In the genomic region with DNA sequence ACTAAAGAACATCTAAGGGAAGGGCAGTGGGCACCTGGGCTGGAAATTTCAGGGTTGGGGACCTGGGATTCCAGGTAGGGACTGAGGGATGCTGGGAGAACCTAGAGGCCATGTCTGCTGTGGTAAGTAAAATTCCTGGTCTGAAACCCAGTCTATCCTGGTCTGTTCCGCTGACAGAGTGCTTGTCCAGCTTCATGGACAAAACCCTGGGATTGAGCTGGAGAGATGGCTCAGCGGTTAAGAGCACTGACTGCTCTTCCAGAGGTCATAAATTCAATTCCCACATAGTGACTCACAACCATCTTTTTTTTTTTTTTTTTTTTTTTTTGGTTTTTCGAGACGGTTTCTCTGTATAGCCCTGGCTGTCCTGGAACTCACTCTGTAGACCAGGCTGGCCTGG, we compare ENCODE assay signal across 25 mouse cellular contexts. TPM values are rescaled to one million over a fixed set of nuclear protein-coding genes. Genes with fewer than 3 reads are reported as not detected.
"Had no signal": no experiment of that assay in that cellular context is flagged by ENCODE, and none has a peak within 500 bp of the region (broad histone marks: within the 10 kb centered on the region; RNA-seq: fewer than 3 reads in every experiment).

No protein-coding gene starts in this region.

RNA-seq across cellular contexts. Expression of gene Ttll6, which starts 10.8 kb away (rescaled TPM):
- polyA plus RNA-seq: limb, embryonic 10.5 days; limb, embryonic 12.5 days; limb, embryonic 13.5 days; limb, embryonic 15.5 days; liver, adult 2 months; liver, embryonic 11.5 days; liver, embryonic 12.5 days; liver, embryonic 13.5 days; liver, embryonic 14.5 days; liver, embryonic 15.5 days; liver, embryonic 16.5 days; liver, postnatal 0 days; macrophage; midbrain, embryonic 10.5 days; midbrain, embryonic 11.5 days; midbrain, embryonic 12.5 days; midbrain, embryonic 14.5 days; neural tube, embryonic 11.5 days had no signal

RNA-seq across cellular contexts. Expression of gene Calcoco2, which starts 11.0 kb away (rescaled TPM):
- polyA plus RNA-seq: limb, embryonic 10.5 days; limb, embryonic 11.5 days; limb, embryonic 12.5 days; limb, embryonic 13.5 days; limb, embryonic 14.5 days; limb, embryonic 15.5 days; liver, adult 2 months; liver, embryonic 11.5 days; liver, embryonic 12.5 days; liver, embryonic 13.5 days; liver, embryonic 14.5 days; liver, embryonic 15.5 days; liver, embryonic 16.5 days; liver, postnatal 0 days; lung, embryonic 14.5 days; macrophage; midbrain, embryonic 10.5 days; midbrain, embryonic 11.5 days; midbrain, embryonic 12.5 days; midbrain, embryonic 13.5 days; midbrain, embryonic 14.5 days; midbrain, embryonic 15.5 days; midbrain, embryonic 16.5 days; midbrain, postnatal 0 days; neural tube, embryonic 11.5 days had no signal
